Mouse (Mus musculus) G1E (cell line): Measurements from ENCODE around the gene Asns. TPM values are rescaled to one million over a fixed set of nuclear protein-coding genes. Genes with fewer than 3 reads are reported as not detected.
"Not testable (repeated sequence)": the region's sequence is repeated elsewhere in the genome, so short reads cannot be mapped to it uniquely, and the experiment has no call there.

Experiments
- ATAC-seq: 2 replicates; pipeline ENCODE4 v1.8.0; 2016; ENCODE audit warnings: mild to moderate bottlenecking; ENCODE audit not compliant: insufficient number of reproducible peaks, poor library complexity, low FRiP score, severe bottlenecking; ENCODE audit errors: extremely low read depth
- DNase-seq: peaks from one replicate; pipeline ENCODE4 v3.0.0; 2012; ENCODE audit warnings: low spot score
- H3K27me3 ChIP-seq: 2 replicates; pipeline ENCODE4 v1.6.1; 2012; ENCODE audit warnings: mild to moderate bottlenecking, low read length, inconsistent platforms; ENCODE audit not compliant: insufficient read depth
- H3K36me3 ChIP-seq: replicated peaks from 2 replicates; pipeline ENCODE3; 2012; ENCODE audit warnings: mild to moderate bottlenecking, inconsistent platforms
- H3K4me1 ChIP-seq: 2 replicates; pipeline ENCODE4 v1.6.1; 2012; ENCODE audit warnings: low read depth, low read length, inconsistent platforms, mixed read lengths; ENCODE audit not compliant: insufficient read depth
- H3K4me3 ChIP-seq: 2 replicates; pipeline ENCODE4 v1.5.1; 2012; ENCODE audit warnings: low read depth, mild to moderate bottlenecking, inconsistent platforms, low read length, moderate library complexity, mixed read lengths
- H3K9me3 ChIP-seq: replicated peaks from 2 replicates; pipeline ENCODE4 v1.6.1; 2012; ENCODE audit warnings: inconsistent platforms
- CTCF ChIP-seq: IDR thresholded peaks from 2 replicates; pipeline ENCODE4 v1.5.1; 2012; ENCODE audit warnings: low read depth, low read length, inconsistent platforms, mixed read lengths
- GATA1 ChIP-seq: IDR thresholded peaks from 2 replicates; pipeline ENCODE4 v1.6.1; 2012; ENCODE audit warnings: borderline replicate concordance, low read length, inconsistent platforms, mixed read lengths
- GATA2 ChIP-seq: IDR thresholded peaks from 2 replicates; pipeline ENCODE4 v1.6.1; 2012; ENCODE audit warnings: low read depth, low read length, inconsistent platforms, borderline replicate concordance
- POLR2AphosphoS5 ChIP-seq: IDR thresholded peaks from 2 replicates; pipeline ENCODE4 v1.6.1; 2012; ENCODE audit warnings: low read depth, low read length, inconsistent platforms; ENCODE audit not compliant: insufficient replicate concordance
- TAL1 ChIP-seq: conservative IDR thresholded peaks from 2 replicates; pipeline ENCODE4 v1.6.1; 2012; ENCODE audit warnings: low read depth, low read length, inconsistent platforms, mixed read lengths
- polyA plus RNA-seq: library from polyadenylated mRNA; stranded (reverse); fragments of >175 nt; gene quantifications from 2 replicates; pipeline ENCODE4 v1.2.3, GENCODE M21; 2012
- total RNA-seq, 2 experiments: library from RNA; stranded (forward) in 1 of 2; stranded (reverse) in 1 of 2; fragments of 200-1000 nt in 1 of 2; fragments of >200 nt in 1 of 2; fragmentation: Nextera tagmentation in 1 of 2; gene quantifications; 2 replicates each; pipeline ENCODE4 v1.2.3; 2014 to 2017

Asns gene
- total and polyA plus RNA-seq, 3 experiments = 100 to 2,154 (median 621) TPM

DNA sequence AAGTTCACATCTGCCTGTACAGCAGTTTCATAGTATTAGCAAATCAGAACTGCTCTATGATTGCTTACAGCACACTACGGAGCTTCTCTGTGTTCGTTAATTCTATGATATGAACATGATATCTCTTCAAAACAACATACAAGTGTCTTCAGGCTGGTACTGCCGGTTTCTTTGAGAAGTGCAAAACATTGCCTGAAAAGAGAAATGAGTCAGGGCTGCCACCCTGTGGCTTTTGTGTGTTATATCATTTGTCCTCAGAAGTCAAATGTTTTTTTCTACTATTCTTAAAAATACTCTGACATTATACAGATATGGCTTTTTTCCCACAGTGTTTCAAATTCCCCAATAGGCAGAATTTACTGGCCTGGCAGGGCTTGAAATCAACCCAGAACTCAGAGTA is 22.5 kb downstream of the Asns start:
- Histone ChIP-seq H3K4me3 (no peak overlapping the region), H3K4me1 (peaks cover 22% of the 10 kb centered on the region), H3K9me3 (no peaks in the 10 kb centered on the region), H3K27me3 (no peaks in the 10 kb centered on the region), H3K36me3 (peaks cover 36% of the 10 kb centered on the region)
- no peak for TF ChIP-seq GATA2
- no peak for TF ChIP-seq TAL1
- TF ChIP-seq GATA1 = no peak
- TF ChIP-seq POLR2AphosphoS5 = no peak
- no peak for TF ChIP-seq CTCF
- DNase-seq = no peak
- peak; percentile 30; the same call in 1 of the 2 replicates for ATAC-seq

DNA sequence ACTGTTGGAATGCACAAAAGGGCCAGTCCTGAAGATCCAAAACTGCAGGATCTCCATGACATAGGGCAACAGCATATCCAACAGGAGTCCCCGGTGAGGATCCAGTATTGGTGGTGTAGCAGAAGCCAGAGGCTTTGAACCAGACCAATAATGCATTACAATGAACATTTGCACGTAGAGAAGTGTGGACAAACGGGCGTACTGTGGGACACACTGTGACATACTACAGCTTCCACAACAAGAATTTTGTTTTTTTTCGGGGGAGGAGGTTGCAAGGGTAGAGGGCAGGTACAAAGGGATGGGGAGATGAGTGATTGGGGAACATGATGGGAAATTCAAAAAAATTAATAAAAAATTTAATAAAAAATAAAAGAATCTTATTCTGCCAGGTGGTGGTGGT is 23.3 kb downstream of the Asns start:
- no peak for DNase-seq
- Histone ChIP-seq H3K4me3 (no peak overlapping the region), H3K9me3 (no peaks in the 10 kb centered on the region), H3K4me1 (peaks cover 19% of the 10 kb centered on the region), H3K36me3 (peaks cover 27% of the 10 kb centered on the region), H3K27me3 (no peaks in the 10 kb centered on the region)
- TF ChIP-seq TAL1 (no peak), GATA1 (no peak), GATA2 (no peak), POLR2AphosphoS5 (no peak), CTCF (no peak)
- ATAC-seq = no peak

DNA sequence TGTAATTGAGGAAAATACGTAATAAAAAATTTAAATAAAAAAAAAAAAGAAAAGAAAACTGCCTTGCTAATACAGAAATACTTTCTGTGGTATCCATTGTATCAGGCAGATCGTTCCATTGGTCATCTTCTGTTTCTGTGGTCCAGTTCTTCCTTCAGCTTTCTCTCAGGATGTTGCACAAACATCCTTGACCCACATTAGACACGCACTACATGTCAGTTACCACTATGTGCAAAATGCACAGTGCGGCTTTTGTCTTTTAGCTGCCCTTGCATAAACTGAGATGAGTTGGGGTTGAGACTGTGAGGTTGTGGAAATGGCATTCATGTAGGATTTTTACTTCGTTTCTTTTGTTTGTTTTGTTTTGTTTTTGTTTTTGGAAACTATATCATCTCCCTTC is 24.7 kb downstream of the Asns start:
- peaks cover 15% of the 10 kb centered on the region for H3K4me1 ChIP-seq
- H3K27me3 ChIP-seq = no peaks in the 10 kb centered on the region
- no peak overlapping the region for H3K4me3 ChIP-seq
- H3K36me3 ChIP-seq = peaks cover 13% of the 10 kb centered on the region
- no peak for TF ChIP-seq CTCF
- no peaks in the 10 kb centered on the region for H3K9me3 ChIP-seq
- DNase-seq (no peak), ATAC-seq (no peak)

DNA sequence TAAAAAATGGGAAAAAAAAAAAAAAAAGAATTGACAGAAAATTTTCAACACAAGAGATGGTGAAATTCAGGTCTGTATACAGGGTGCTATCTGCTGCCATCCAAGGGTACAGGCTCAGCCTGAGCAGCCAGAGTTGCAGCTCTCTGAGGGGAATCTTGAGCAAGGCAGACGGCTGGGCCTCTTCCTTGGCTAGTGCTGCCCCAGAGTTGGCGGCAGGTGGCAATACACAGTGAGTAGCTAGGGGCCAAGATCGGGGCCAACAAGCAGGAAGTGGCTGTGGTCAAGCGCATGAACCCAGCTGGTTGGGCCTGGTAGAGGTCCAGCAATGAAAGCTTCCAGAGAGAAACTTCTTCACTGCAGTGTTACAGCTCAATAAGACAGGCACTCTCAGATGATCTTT is 27.2 kb downstream of the Asns start:
- H3K36me3 ChIP-seq, H3K9me3 ChIP-seq, ATAC-seq, H3K27me3 ChIP-seq, DNase-seq, H3K4me3 ChIP-seq: not testable (repeated sequence)
- H3K4me1 ChIP-seq = peaks cover 22% of the 10 kb centered on the region

DNA sequence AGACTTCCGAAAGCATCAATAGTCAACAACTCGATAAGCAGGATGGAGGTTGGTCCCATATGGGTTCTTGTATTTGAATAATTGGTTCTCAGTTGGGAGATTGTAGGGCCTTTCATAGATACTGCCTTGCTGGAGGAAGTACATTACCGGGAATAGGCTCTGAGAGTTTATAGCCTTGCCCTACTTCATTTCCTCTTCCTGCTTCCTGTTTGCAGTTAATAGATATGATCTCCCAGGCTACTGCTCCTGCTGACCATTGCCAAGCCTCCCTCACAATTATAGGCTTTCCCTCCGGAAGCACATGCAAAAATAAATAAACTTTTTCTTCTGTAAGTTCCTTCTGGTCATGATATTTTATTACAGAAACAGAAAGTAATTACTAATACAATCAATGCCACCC is 31.6 kb downstream of the Asns start:
- ATAC-seq (peak; percentile 81), DNase-seq (no peak)
- no peaks in the 10 kb centered on the region for H3K9me3 ChIP-seq
- H3K27me3 ChIP-seq = no peaks in the 10 kb centered on the region
- no peaks in the 10 kb centered on the region for H3K36me3 ChIP-seq
- H3K4me3 ChIP-seq = peak overlapping the region; percentile 64
- peaks cover 23% of the 10 kb centered on the region for H3K4me1 ChIP-seq
- TF ChIP-seq GATA1 (no peak), TAL1 (no peak)

DNA sequence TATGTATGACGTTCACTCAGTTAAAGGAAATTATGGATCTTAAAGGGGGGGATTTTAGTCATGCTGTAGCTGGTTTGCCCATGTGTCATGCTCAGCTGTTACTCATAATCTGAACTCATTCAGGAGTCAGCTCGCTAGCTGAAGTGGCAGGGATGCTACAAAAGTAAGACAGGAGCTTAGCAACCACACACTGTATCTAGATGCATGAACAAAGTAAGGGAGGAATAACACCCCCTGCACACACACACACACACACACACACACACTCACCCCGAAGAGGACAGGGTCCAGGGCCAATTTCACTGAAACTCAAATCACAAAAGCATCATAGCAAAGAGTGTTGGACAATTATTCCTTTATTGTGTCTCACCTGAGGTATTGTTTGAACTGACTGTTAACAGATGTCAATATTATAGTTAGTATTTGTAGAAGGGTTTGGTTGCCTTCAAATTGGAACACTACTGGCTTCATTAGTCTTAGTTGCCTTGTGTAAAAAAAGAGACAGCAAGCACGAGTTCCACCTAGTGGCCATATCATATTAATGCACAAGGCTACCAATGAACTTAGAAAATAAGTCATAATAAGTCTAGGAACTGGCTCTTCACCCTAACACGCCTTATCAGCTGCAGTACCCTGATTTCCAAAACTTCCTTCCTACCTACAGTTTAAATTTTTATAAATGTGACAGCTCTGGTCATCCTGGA is 32.5 kb downstream of the Asns start:
- Histone ChIP-seq H3K9me3 (no peaks in the 10 kb centered on the region), H3K4me3 (peak overlapping the region; percentile 64), H3K27me3 (no peaks in the 10 kb centered on the region), H3K36me3 (no peaks in the 10 kb centered on the region), H3K4me1 (peaks cover 23% of the 10 kb centered on the region)
- TF ChIP-seq GATA2 = no peak
- TF ChIP-seq GATA1 = no peak
- TF ChIP-seq CTCF = peak; percentile 68
- TF ChIP-seq TAL1 = no peak
- DNase-seq = no peak
- 0 out of 2 replicates have a peak, but pooled peaks have one; percentile 38 for ATAC-seq

DNA sequence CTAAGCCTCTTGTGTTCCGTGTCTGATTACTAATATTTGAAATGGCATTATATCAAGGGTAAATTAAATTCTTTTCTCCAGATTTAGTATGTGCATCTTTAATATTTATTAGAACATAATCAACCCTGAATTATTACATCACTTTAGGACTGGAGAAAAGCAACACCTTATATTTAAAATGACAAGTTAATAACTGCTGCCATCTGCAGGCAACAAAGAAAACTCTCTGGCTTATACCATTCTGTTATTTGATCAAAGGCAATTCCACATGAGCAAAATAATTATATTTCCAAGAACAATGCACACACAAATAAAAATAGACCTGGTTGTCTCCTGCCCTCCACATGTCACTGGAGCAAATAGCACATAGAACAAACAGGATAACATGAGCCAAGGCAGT is 36.5 kb downstream of the Asns start:
- H3K9me3 ChIP-seq = no peaks in the 10 kb centered on the region
- DNase-seq = no peak
- peaks cover 15% of the 10 kb centered on the region for H3K4me1 ChIP-seq
- no peak for ATAC-seq
- no peaks in the 10 kb centered on the region for H3K27me3 ChIP-seq
- no peak for TF ChIP-seq TAL1
- no peak for TF ChIP-seq POLR2AphosphoS5
- TF ChIP-seq GATA1 = no peak
- TF ChIP-seq CTCF = no peak
- TF ChIP-seq GATA2 = no peak
- H3K4me3 ChIP-seq = no peak overlapping the region
- no peaks in the 10 kb centered on the region for H3K36me3 ChIP-seq
